In genomic region chr8:108743238-108743637, GRCm38 (mm10) we compare ENCODE assay signal across 10 mouse cellular contexts.
DNase-seq lines count a peak whose midpoint lies in the region; ATAC-seq lines count a peak whose summit lies in the region.
"Had no signal": no experiment of that assay in that cellular context is flagged by ENCODE, and none has a peak within 500 bp of the region (broad histone marks: within the 10 kb centered on the region; RNA-seq: fewer than 3 reads in every experiment).

No protein-coding gene starts in this region.

- 40% methylated on average over 7 of the region's 7 CpGs for WGBS in heart, embryonic 10.5 days
- WGBS in lung, embryonic 16.5 days: 49% methylated on average over 7 of the region's 7 CpGs
- 79% methylated on average over 7 of the region's 7 CpGs for WGBS in forebrain, embryonic 14.5 days
- 61% methylated on average over 7 of the region's 7 CpGs for WGBS in kidney, embryonic 16.5 days

- H3K4me2 ChIP-seq in lung, embryonic 16.5 days (ENCODE audit: low read depth, low read length): no peak overlapping the region
- no peak overlapping the region for H3K4me2 ChIP-seq in forebrain, embryonic 14.5 days (ENCODE audit: low read length)
- H3K4me2 ChIP-seq in kidney, embryonic 16.5 days (replicated peaks; ENCODE audit: low read depth, low read length): no peak overlapping the region
- H3K4me2 ChIP-seq: stomach, embryonic 15.5 days had no signal

- no peaks in the 10 kb centered on the region for H3K9me3 ChIP-seq in heart, embryonic 10.5 days
- H3K9me3 ChIP-seq in lung, embryonic 16.5 days (ENCODE audit: control insufficient read depth, low read length): no peaks in the 10 kb centered on the region
- no peaks in the 10 kb centered on the region for H3K9me3 ChIP-seq in forebrain, embryonic 14.5 days (replicated peaks; ENCODE audit: control insufficient read depth, low read length)
- H3K9me3 ChIP-seq in kidney, embryonic 16.5 days (ENCODE audit: low read length): no peaks in the 10 kb centered on the region
- H3K9me3 ChIP-seq: stomach, embryonic 15.5 days had no signal

- H3K4me1 ChIP-seq in heart, embryonic 10.5 days: peaks cover 39% of the 10 kb centered on the region
- H3K4me1 ChIP-seq in lung, embryonic 16.5 days (replicated peaks; ENCODE audit: control insufficient read depth, insufficient read depth, low read length): peaks cover 17% of the 10 kb centered on the region
- 0 out of 2 replicates have a peak, but pooled peaks cover 2% of the 10 kb centered on the region for H3K4me1 ChIP-seq in forebrain, embryonic 14.5 days (ENCODE audit: control insufficient read depth, insufficient read depth, low read length)
- peaks cover 18% of the 10 kb centered on the region; the same call in 1 of the 2 replicates for H3K4me1 ChIP-seq in kidney, embryonic 16.5 days (ENCODE audit: insufficient read depth, low read length)

- H3K36me3 ChIP-seq in heart, embryonic 10.5 days: peaks cover 5% of the 10 kb centered on the region; the same call in 1 of the 2 replicates
- no peaks in the 10 kb centered on the region for H3K36me3 ChIP-seq in lung, embryonic 16.5 days (ENCODE audit: control insufficient read depth, insufficient read depth, low read length)
- no peaks in the 10 kb centered on the region for H3K36me3 ChIP-seq in forebrain, embryonic 14.5 days (ENCODE audit: control insufficient read depth, insufficient read depth, low read length)
- no peaks in the 10 kb centered on the region for H3K36me3 ChIP-seq in kidney, embryonic 16.5 days (ENCODE audit: insufficient read depth, low read length)
- H3K36me3 ChIP-seq: stomach, embryonic 15.5 days had no signal

- 0 out of 2 replicates have a peak, but pooled peaks have one; percentile 22 for ATAC-seq in lung, embryonic 16.5 days (ENCODE audit: low read depth)
- ATAC-seq in forebrain, embryonic 14.5 days: no peak
- ATAC-seq in kidney, embryonic 16.5 days (ENCODE audit: low FRiP score, low TSS enrichment): no peak; the same call in 1 of the 2 replicates

- H3K9ac ChIP-seq in lung, embryonic 16.5 days (ENCODE audit: low read length): no peak overlapping the region
- H3K9ac ChIP-seq in forebrain, embryonic 14.5 days (ENCODE audit: low read length): no peak overlapping the region
- no peak overlapping the region for H3K9ac ChIP-seq in kidney, embryonic 16.5 days (replicated peaks; ENCODE audit: low read length)
- H3K9ac ChIP-seq: stomach, embryonic 15.5 days had no signal

- H3K27me3 ChIP-seq in heart, embryonic 10.5 days (ENCODE audit: insufficient read depth, poor library complexity, severe bottlenecking): no peaks in the 10 kb centered on the region
- no peaks in the 10 kb centered on the region for H3K27me3 ChIP-seq in lung, embryonic 16.5 days (ENCODE audit: control insufficient read depth, insufficient read depth, low read depth, low read length)
- no peaks in the 10 kb centered on the region for H3K27me3 ChIP-seq in forebrain, embryonic 14.5 days (replicated peaks; ENCODE audit: control insufficient read depth, insufficient read depth, low read length)
- H3K27me3 ChIP-seq in kidney, embryonic 16.5 days (ENCODE audit: insufficient read depth, low read length): no peaks in the 10 kb centered on the region
- H3K27me3 ChIP-seq: stomach, embryonic 15.5 days had no signal

- H3K27ac ChIP-seq in heart, embryonic 10.5 days: peak overlapping the region; percentile 42; the same call in 1 of the 2 replicates
- H3K27ac ChIP-seq in lung, embryonic 16.5 days (ENCODE audit: low read length): no peak overlapping the region
- no peak overlapping the region for H3K27ac ChIP-seq in forebrain, embryonic 14.5 days (ENCODE audit: low read depth, low read length)
- no peak overlapping the region for H3K27ac ChIP-seq in kidney, embryonic 16.5 days (ENCODE audit: low read length)
- H3K27ac ChIP-seq: stomach, embryonic 15.5 days had no signal

- DNase-seq in 416B (ENCODE audit: low read depth): peak; percentile 77
- peak; percentile 71 for DNase-seq in adrenal gland, postnatal 10 days
- DNase-seq in heart, embryonic 10.5 days (ENCODE audit: low spot score): no peak
- DNase-seq in B cell, adult 2 months: no peak
- no peak for DNase-seq in forebrain, embryonic 14.5 days (ENCODE audit: low spot score)
- no peak for DNase-seq in layer of hippocampus, adult 8-10 months (ENCODE audit: low spot score in 2 of 2)
- DNase-seq: cerebellum, postnatal 25 days had no signal

- no peak overlapping the region for H3K4me3 ChIP-seq in heart, embryonic 10.5 days
- no peak overlapping the region for H3K4me3 ChIP-seq in lung, embryonic 16.5 days (ENCODE audit: low read length)
- no peak overlapping the region for H3K4me3 ChIP-seq in forebrain, embryonic 14.5 days (ENCODE audit: low read depth, low read length)
- H3K4me3 ChIP-seq in kidney, embryonic 16.5 days (ENCODE audit: low read length): no peak overlapping the region
- H3K4me3 ChIP-seq: stomach, embryonic 15.5 days had no signal

Comparison
In these comparisons a context has a peak if more than half of its experiments do, and no peak if none do; other contexts are left out.
1. DNase-seq: peak in 416B (single experiment) and adrenal gland, postnatal 10 days (single experiment); none in heart, embryonic 10.5 days (single experiment), B cell, adult 2 months (0 of 2), forebrain, embryonic 14.5 days (single experiment) and layer of hippocampus, adult 8-10 months (0 of 2).